Mouse (Mus musculus) granulocyte monocyte progenitor cell, adult 5-6 weeks (primary cell): ENCODE measurements around the gene Havcr1. TPM values are rescaled to one million over a fixed set of nuclear protein-coding genes. Genes with fewer than 3 reads are reported as not detected.
"Not testable (repeated sequence)": the region's sequence is repeated elsewhere in the genome, so short reads cannot be mapped to it uniquely, and the experiment has no call there.

Source experiments
- ATAC-seq: replicated peaks from 2 replicates; pipeline ENCODE4 v1.8.0; 2016; ENCODE audit warnings: mild to moderate bottlenecking, moderate TSS enrichment, inconsistent platforms; ENCODE audit not compliant: poor library complexity, severe bottlenecking
- total RNA-seq, 2 experiments: library from RNA; stranded (forward) in 1 of 2; stranded (reverse) in 1 of 2; fragments of 200-712, 200-1000 nt in 1 of 2; fragments of >200 nt in 1 of 2; fragmentation: Nextera tagmentation in 1 of 2; gene quantifications; 2 replicates each; pipeline ENCODE4 v1.2.3; 2014 to 2017

Havcr1 gene
- not detected in 2 replicates for total RNA-seq (2014; fragmentation: Nextera tagmentation)
- total RNA-seq (2017) = not detected in 2 replicates

DNA sequence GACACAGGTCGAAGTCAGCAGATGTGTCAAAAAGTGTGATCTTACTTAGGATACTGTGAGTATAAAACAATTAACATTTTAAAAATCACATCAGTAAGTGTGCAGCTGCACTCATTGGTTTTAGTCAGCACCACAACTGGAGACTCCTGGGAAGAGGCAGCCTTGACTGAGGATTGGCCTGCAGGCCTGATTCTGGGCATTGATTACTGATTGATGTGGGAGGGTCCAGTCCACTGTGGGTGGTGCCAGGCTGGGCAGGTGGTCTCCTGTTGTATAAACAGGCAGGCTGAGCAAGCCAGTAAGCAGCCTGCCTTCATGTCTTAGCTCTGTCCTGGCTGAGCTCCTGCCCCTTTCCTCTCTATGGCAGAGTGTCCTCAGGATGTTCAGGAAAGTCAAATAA is at the start of gene Havcr1:
Gene Havcr1 (plus strand): TSS at position 5 of the 400 bp plus-strand sequence.
- not testable (repeated sequence) for ATAC-seq

DNA sequence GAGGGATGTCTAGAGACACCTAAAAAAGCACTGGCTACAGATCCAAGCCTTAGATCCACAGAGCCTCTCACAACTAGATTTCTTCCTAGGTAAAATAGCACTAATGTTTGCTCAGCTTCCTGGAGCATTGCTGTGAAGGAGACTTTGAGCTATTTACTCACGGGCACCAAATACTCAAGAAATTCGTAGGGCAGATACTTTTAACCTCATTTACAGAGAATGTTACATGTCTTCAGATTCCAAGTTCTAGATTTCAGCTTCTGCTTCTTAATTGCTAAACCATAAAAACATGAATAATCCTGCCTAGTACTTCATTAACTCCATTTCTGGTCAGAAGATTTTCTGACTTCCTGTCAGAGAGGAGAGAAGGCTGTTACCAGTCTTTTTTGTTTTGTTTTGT is 44.7 kb upstream of the Havcr1 start:
- ATAC-seq = no peak

DNA sequence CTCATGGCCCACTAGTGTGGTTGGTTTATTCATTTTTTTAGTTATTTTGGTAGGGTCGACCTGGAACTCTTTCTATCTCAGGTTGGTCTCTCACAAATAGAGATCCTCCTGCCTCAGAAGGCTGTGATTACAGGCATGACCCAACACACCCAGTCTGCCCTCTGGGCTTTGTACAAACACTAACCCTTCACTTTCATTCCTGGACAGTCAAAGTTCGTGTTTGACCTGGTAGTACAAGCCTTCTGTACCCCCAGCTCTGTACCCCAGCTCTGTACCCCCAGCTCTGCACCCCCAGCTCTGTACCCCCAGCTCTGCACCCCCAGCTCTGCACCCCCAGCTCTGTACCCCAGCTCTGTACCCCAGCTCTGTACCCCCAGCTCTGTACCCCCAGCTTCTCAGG is 39.0 kb upstream of the Havcr1 start:
- not testable (repeated sequence) for ATAC-seq

DNA sequence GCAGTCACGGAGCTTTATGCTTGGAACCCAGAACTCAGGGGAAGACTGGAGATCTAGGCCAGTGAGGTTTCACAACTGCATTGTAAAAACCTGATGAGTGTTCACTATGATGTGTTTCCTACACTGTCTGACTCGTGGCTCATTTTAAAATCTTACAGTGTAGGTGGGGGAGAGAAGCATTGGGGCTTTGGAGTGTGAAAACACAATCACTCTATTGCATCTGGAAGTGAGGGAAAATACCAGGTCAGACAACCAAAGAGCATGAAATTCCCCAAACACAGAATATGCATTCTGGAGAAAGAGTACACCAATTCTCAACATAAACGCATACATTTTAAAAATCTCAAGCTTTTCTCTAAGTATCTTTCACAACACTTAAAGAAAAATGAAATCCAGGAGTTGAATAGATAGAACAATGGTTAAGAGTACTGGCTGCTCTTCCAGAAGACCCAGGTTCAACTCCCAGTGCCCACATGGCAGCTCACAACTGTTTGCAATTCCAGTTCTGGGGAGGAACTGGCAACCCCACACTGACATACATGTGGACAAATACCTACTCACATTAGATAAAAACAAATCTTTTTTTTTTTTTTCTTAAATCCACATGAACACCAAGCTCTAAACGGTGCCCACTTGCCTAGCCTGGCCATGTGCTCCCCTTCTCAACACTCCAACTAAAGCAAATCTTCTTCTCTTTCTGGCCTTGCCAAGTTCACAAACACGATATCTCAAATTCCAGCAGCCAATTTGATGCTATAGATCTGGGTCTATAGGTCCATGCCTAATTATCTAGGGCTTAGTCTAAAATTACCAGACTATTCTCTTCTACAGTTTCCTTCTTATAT is 37.2 kb upstream of the Havcr1 start:
- no peak for ATAC-seq

DNA sequence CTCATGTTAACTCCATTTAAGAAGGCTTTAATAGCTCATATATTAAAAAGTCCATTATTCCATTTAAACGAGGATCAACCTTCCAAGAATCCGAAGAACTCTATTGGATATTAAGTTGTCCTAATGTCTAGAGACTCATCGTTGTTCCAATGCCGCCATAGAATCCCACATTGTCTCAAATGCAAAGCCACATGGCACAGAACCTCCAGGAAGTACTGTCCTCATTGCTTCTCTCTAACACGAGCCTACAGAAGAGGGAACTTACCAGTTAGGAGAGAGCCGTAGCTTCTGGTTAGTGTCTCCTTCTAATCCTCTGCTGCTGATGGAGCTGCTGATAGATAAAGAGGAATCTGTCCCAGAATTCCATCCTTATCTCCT is 36.6 kb upstream of the Havcr1 start:
- no peak for ATAC-seq

DNA sequence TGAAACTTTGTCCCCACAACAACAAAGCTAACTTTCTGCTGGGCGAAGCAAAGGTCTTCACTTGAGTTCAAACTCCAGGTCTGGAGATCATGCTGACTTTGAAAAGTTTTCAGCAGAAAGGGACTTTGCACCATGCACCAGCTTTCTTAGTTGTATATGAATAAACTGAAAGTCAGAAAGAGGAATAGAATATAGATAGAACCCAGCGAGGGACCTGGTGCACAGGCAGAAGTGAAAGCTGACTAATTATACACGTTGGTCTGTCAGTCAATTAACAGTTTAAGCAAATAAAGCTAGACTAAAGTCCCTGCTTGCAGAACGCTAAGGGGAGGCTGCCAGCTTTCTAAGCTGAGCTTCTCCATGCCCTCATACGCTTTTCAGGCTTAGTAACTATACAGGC is 36.0 kb upstream of the Havcr1 start:
- ATAC-seq = peak; percentile 27

DNA sequence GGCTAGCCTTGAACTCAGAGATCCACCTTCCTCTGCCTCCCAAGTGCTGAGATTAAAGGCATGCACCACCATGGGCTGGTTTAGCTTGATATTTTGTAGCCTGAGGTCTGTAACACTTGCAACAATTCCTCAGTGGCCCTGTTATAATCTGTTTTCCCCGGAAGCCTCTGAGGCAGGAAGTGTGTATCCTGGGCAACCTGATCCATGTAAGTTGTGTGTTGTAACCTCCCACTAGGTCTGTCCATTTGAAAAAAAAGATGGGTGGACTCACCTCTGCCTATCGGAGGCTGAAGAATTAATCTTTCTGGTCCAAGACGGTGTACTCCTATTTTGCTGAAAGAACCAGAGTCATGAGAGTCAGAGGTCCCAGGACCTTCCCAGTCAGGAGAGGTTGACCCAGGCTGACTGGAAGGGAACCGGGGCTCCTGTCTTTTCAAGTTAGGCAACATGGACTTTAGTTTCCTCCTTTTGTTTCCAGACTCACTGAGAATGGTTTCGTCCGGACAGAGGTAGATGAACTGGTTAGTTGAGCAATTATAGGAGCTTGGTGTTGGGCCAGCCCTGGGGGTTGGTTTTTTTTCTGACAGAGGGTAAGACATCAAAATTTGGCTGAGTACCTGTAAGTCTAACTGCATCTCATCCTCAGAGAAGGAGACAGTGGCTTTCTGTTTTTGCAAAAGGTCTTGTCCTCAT is 28.1 kb upstream of the Havcr1 start, which contains the start of gene Timd2:
Gene Timd2 (minus strand): TSS at position 398 of the 693 bp plus-strand sequence.
- no peak for ATAC-seq

DNA sequence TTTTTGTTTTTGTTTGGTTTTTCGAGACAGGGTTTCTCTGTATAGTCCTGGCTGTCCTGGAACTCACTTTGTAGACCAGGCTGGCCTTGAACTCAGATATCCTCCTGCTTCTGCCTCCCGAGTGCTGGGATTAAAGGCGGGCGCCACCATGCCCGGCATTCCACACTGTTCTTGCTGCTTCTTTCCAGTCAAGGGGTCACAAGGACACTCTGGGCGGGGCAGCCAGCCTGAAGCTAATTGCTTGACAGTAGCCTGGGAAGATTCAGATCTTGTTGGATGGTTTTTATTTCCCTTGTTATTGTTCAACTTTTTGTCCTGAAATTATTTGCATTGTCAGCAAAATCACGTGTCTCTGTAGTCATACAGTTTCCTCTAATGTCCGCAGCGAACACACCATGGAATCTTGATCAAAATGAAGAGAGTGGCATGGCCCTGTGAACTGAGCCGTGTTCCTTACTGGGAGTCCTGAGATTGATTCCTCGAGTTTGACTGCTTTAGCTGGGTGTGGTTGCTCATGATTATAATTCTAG is 3.3 kb upstream of the Havcr1 start:
- no peak for ATAC-seq

DNA sequence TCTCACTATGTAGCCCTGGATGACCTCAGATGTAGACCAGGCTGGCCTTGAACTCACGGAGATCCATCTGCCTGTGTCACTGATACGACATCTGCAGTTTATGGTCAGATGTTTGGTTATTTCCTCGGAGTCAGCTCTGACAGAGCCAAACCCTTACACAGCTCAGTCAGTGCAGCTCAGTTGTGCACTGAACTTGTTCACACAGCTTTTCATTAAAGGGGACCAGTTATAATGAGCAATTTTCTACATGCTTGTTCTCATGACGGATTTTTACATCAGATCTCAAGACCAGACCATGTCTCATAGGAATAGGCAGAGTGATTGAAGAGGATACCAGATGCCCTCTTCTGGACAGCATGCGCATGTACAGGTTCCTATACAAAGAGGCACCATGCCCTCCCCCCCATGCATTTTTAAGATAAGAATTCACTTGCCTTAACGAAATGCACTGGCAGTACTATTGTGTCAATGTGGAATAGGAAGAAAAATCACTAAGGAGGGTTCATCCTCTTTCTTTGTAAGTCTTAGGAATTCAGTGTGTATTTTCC is 1.6 kb upstream of the Havcr1 start:
- ATAC-seq = peak; percentile 67; the same call in 1 of the 2 replicates

DNA sequence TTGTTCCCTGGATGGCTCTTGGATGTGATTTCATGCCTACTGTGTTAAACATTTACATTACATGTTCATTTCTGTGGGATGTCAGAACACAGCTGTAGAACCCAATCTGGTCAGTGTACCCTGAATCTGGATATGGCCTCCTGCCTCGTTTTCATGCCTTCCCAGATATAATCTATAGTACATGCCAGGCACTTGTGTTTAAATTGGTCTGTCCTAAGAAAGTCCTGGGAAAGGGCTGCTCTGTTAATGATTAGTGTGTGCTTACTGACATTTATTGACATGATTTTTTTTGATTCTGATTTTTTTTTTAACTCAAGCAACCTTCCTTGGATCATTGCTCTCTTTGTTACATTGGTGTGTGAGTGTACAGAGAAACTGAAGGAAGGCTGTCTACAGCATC is 263 bp upstream of the Havcr1 start:
- ATAC-seq = no peak

DNA sequence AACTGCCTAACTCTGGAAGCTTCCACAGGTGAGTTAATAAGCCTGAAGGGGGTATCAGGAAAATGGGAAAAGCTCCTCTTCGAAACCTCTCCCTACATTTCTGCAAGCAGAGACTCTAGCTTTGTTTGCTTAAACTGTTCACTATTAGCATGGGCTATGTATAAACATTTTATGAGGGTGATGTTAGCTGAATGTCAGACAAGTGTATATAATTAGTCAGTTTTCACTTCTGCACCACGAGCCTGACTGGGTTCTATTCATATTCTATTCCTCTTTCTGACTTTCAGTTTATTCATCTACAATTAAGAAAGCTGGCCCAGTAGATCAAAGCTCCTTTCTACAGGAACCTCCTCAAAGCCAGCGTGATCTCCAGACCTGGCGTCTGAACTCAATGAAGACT is 4.6 kb downstream of the Havcr1 start:
- ATAC-seq = no peak

DNA sequence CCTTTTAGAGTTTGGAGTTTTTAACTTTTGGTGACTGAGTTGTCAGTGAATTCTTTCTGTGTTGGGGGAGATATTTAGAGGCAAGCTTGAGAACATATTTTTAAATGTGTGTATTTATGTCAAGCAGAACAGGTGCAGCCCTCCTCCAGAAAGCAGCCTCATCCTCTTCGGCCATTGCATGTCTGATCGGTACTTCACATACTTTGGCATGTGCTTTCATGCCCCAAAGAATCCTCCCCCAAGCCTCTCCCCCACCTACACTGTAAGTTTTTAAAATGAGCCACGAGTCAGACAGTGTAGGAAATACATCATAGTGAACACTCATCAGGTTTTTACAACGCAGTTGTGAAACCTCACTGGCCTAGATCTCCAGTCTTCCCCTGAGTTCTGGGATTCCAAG is 6.0 kb downstream of the Havcr1 start:
- ATAC-seq = no peak

DNA sequence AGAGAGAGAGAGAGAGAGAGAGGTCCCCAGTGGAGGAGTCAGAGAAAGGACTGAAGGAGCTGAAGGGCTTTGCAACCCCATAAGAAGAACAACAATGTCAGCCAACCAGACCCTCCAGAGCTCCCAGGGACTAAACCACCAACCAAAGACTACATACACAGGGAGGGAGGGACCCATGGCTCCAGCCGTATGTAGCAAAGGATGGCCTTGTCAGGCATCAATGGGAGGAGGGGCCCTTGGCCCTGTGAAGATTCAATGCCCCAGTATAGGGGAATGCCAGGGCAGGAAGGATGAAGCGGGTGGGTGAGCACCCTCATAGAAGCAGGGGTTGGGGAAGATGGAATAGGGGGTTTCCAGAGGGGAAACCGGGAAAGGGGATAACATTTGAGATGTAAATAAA is 6.8 kb downstream of the Havcr1 start:
- ATAC-seq = no peak

DNA sequence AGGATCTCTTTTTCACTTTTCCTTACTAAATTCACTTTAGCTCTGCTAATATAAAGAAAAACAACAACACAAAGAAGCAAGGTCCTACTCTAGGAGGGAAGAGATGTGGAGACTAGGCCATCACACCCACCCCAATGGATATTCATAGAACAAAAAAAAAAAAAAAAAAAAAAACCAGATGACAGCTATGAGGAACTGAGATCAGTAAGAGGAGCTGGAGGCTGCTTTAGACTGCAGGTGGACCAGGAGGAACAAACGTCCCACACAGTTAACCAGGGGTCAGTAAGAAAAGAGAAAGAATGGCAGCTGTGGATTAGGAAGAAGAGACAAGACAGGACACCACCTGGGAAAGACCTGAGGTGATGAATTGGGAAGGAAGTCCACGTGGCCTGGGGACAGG is 13.1 kb downstream of the Havcr1 start:
- no peak for ATAC-seq

DNA sequence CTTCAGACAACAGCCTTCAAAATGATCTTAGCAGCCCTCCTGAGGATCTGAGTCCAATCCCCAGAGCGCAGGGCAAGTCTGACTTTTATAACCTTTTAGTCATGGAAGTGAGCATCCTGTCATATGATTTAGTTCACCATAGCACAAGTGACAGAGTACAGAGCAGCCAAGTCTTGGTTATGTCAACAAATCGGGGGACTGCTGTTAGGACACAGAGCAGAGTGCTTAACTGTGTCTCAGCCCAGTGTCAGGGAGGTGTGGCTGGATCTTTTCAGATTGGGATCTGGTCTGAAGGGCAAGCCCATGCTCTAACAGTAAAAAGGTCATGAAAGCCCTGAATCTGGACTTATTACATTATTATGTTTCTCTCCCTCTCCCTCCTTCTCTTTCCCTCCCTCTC is 18.8 kb downstream of the Havcr1 start:
- no peak for ATAC-seq

DNA sequence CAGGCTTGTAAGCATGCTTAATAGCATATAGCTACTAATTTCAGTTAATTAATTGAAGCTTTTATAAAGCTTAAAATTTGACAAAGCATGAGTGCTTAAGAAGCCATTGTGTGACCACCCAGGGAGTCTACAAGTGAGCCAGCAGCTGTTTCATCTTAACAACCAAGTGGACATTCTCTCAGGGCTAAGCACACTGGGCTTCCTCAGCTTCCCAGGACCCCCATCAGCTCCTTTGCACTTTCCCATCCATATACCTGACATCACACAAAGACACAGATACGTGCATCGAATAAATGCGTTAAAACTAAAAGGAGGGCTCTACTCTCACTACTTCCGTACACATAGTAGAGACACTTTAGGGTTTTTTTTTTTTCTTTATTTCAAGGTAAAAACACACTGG is 19.8 kb downstream of the Havcr1 start:
- no peak for ATAC-seq

DNA sequence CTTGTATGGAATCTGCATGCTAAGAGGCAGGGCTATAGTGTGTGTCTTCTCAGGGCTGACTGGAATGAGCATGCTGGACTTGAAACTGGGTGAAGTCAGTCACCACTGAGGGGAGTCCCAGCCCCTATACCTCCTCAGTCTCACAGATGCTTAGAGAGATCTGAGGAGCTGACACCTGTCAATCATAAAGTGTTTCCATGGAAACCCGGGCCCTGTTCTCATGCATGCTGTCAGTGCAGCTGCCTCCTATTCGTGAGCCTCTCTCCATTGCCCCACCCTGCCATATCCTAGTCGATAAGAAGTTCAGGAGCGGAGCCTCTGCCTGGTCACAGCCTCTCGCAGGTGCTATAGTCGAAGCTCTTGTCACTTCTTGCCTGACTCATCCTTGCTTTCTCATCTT is 20.8 kb downstream of the Havcr1 start:
- ATAC-seq = not testable (repeated sequence)

DNA sequence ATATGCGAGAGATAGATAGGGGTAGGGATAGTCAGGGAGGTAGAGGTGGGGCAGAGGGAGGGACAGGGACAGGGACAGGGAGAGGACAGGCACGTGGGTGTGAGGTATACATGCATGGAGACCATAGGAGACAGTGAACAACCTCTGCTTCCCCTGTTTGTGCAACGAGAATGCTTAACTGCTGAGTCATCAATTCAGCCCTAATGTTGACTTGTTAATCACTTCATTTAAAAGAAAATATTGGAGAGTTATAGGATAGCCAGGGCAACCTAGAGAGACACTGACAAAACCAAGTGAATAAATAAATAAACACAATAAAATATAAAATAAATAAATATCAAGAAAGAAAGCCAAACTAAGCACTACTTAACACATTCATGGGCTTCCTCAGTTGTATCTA is 42.0 kb downstream of the Havcr1 start:
- no peak for ATAC-seq

DNA sequence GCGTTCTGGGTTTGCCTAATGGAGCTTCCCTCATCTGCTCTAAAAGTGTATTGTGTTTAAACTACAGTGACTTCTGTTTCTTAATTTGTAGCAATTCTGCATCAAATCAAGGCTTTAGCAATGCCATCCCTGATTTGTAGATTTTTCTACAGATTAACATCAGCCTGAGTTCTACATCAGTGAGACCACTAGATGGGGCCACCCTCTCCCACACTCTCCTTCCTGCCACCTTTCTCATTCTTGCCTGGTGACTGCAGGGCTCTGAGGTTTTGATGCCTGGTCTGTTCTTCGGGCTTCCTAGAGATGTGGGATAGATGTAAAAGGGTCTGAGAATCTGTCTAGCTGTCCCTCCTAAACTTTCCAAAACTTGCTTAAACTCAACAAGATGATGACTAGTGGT is 44.9 kb downstream of the Havcr1 start:
- no peak for ATAC-seq

DNA sequence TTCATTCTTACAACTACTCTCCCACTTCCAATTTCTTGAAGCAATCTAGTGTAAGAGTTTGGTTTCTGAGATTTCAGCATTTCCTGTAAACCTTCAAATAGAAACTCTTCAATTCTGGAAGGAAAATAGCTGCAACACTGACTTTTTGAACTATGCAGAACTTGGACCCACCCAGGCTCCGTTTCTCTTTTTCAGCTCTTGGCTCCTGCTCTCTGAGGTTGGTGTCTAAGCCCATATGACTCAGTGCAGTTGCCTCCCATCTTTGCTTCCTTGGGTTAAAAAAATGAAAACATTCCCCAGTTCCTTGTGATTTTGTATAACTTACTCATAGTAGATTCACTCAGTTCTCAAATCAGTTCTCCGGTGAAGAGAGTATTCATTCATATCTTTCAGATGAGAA is 69.6 kb downstream of the Havcr1 start:
- ATAC-seq = no peak

DNA sequence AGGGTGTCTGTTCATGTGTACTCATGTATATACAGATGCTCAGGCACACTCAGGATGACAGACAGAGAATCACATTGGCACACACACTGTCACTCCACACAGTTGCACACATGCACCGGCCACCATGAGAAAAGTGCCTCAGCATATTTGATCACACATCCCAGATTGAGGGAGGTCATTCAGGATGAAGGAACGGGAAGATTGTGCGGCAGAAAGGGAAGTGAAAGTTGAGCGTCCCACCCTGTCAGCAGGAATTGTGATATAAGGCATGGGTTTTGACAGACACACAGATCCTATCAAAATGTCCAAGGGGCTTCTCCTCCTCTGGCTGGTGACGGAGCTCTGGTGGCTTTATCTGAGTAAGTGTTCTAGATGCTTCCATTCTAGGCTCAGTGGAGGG is 75.6 kb downstream of the Havcr1 start, which contains the start of gene Timd4:
Gene Timd4 (plus strand): TSS at position 290 of the 400 bp plus-strand sequence.
- ATAC-seq = no peak
